In genomic region chr1:34307191-34307590, GRCm38 (mm10) we compare ENCODE assay signal across 19 mouse cellular contexts.
A peak's percentile ranks its signal among the peaks of the same experiment; 100 is the strongest.
DNase-seq lines count a peak whose midpoint lies in the region; ATAC-seq and TF ChIP-seq lines count a peak whose summit lies in the region.
"Had no signal": no experiment of that assay in that cellular context is flagged by ENCODE, and none has a peak within 500 bp of the region (broad histone marks: within the 10 kb centered on the region; RNA-seq: fewer than 3 reads in every experiment).

No protein-coding gene starts in this region.

- intact Hi-C loops in heart, postnatal 25 days (cut with DNase I) = no loop called here
- intact Hi-C loops in heart, postnatal 10 days (cut with DNase I) = no loop called here

- no peaks in the 10 kb centered on the region for H3K9me3 ChIP-seq in heart, embryonic 10.5 days
- H3K9me3 ChIP-seq in midbrain, embryonic 11.5 days (ENCODE audit: control insufficient read depth, low read length) = no peaks in the 10 kb centered on the region
- no peaks in the 10 kb centered on the region for H3K9me3 ChIP-seq in midbrain, postnatal 0 days (ENCODE audit: low read length)
- H3K9me3 ChIP-seq: G1E had no signal

- no peaks in the 10 kb centered on the region for H3K27me3 ChIP-seq in heart, embryonic 10.5 days (ENCODE audit: insufficient read depth, poor library complexity, severe bottlenecking)
- H3K27me3 ChIP-seq in midbrain, embryonic 11.5 days (ENCODE audit: control insufficient read depth, insufficient read depth, low read length) = no peaks in the 10 kb centered on the region
- no peaks in the 10 kb centered on the region for H3K27me3 ChIP-seq in midbrain, postnatal 0 days (ENCODE audit: insufficient read depth, low read length)
- H3K27me3 ChIP-seq: CH12.LX, Patski had no signal

- peaks cover 12% of the 10 kb centered on the region; the same call in 1 of the 2 replicates for H3K4me1 ChIP-seq in heart, embryonic 10.5 days
- H3K4me1 ChIP-seq in midbrain, embryonic 11.5 days (ENCODE audit: control insufficient read depth, insufficient read depth, low read length) = no peaks in the 10 kb centered on the region
- H3K4me1 ChIP-seq in midbrain, postnatal 0 days (ENCODE audit: insufficient read depth, low read length) = no peaks in the 10 kb centered on the region

- DNase-seq in heart, adult 11 months = peak; percentile 83
- DNase-seq in heart, postnatal 25 days (ENCODE audit: low spot score) = no peak
- peak; percentile 73 for DNase-seq in heart, embryonic 10.5 days (ENCODE audit: low spot score)
- no peak for DNase-seq in heart, postnatal 10 days
- DNase-seq in midbrain, embryonic 11.5 days (ENCODE audit: low spot score, missing footprints) = peak; percentile 57
- DNase-seq in midbrain, postnatal 0 days (ENCODE audit: low spot score) = no peak
- DNase-seq: adrenal gland, adult 2 months; adrenal gland, adult 8-10 months; adrenal gland, postnatal 25 days; adrenal gland, postnatal 36 days; B cell, adult 2 months; cerebellum, adult 11 months; cerebellum, adult 11-12 months; cerebellum, adult 18-20 months had no signal

- H3K4me3 ChIP-seq in heart, embryonic 10.5 days = no peak overlapping the region
- no peak overlapping the region for H3K4me3 ChIP-seq in midbrain, embryonic 11.5 days (ENCODE audit: low read depth, low read length)
- no peak overlapping the region for H3K4me3 ChIP-seq in midbrain, postnatal 0 days (ENCODE audit: low read depth, low read length)

- ATAC-seq in midbrain, embryonic 11.5 days (ENCODE audit: low FRiP score) = no peak
- ATAC-seq in midbrain, postnatal 0 days (ENCODE audit: low FRiP score) = no peak
- ATAC-seq: activated CD4-positive, CD25-positive, alpha-beta regulatory T cell, adult 4 months; CD4-positive, CD25-positive, alpha-beta regulatory T cell, adult 4 months; Patski had no signal

- no peak overlapping the region for H3K4me2 ChIP-seq in midbrain, embryonic 11.5 days
- H3K4me2 ChIP-seq in midbrain, postnatal 0 days (ENCODE audit: low read depth, low read length, poor library complexity, severe bottlenecking) = no peak overlapping the region

- WGBS in heart, embryonic 10.5 days = 92% methylated on average over 15 of the region's 15 CpGs
- 96% methylated on average over 15 of the region's 15 CpGs for WGBS in midbrain, embryonic 11.5 days
- WGBS in midbrain, postnatal 0 days = 97% methylated on average over 15 of the region's 15 CpGs

- no peak for TF ChIP-seq CTCF in midbrain, postnatal 0 days (IDR thresholded peaks at IDR 0.05)

- H3K27ac ChIP-seq in heart, embryonic 10.5 days = no peak overlapping the region
- no peak overlapping the region for H3K27ac ChIP-seq in midbrain, embryonic 11.5 days (ENCODE audit: low read depth, low read length)
- H3K27ac ChIP-seq in midbrain, postnatal 0 days (ENCODE audit: low read depth, low read length) = no peak overlapping the region

- no peak overlapping the region for H3K9ac ChIP-seq in midbrain, embryonic 11.5 days (ENCODE audit: low read length)
- no peak overlapping the region for H3K9ac ChIP-seq in midbrain, postnatal 0 days (replicated peaks; ENCODE audit: low read length, poor library complexity, severe bottlenecking)

- peaks cover 48% of the 10 kb centered on the region for H3K36me3 ChIP-seq in heart, embryonic 10.5 days
- H3K36me3 ChIP-seq in midbrain, embryonic 11.5 days (ENCODE audit: control insufficient read depth, insufficient read depth, low read length) = peaks cover 6% of the 10 kb centered on the region; the same call in 1 of the 2 replicates
- H3K36me3 ChIP-seq in midbrain, postnatal 0 days (ENCODE audit: insufficient read depth, low read length) = peaks cover 28% of the 10 kb centered on the region
- H3K36me3 ChIP-seq: G1E had no signal

Comparison
In these comparisons a context has a peak if more than half of its experiments do, and no peak if none do; other contexts are left out.
1. DNase-seq: peak in heart, adult 11 months (single experiment), heart, embryonic 10.5 days (single experiment) and midbrain, embryonic 11.5 days (single experiment); none in heart, postnatal 25 days (single experiment), heart, postnatal 10 days (0 of 2) and midbrain, postnatal 0 days (single experiment).